Mouse (Mus musculus) adrenal gland, adult 2 months (tissue): Measurements from ENCODE around the gene Rapsn. TPM values are rescaled to one million over a fixed set of nuclear protein-coding genes. Genes with fewer than 3 reads are reported as not detected.
A peak's percentile ranks its signal among the peaks of the same experiment; 100 is the strongest.

Source experiments
- DNase-seq: peaks from one replicate; pipeline ENCODE4 v3.0.0; 2021
- polyA plus RNA-seq: library from polyadenylated mRNA; depleted of rRNA; stranded (reverse); fragments of >200 nt; gene quantifications from 2 replicates; pipeline ENCODE4 v1.2.3, GENCODE M21; 2012
- total RNA-seq, 2 experiments: library from RNA; stranded (reverse); gene quantifications; 2 replicates each; pipeline ENCODE4 v1.2.3; 2021

Rapsn gene
- total and polyA plus RNA-seq, 3 experiments: 0.72 to 3.8 (median 3.1) TPM

- DNase-seq: no peak
These were observed 17.9 kb downstream of the Rapsn start for GRCm38 (mm10) chr2:91053181-91053933.

- DNase-seq: peak; percentile 98
These were observed 18.5 kb downstream of the Rapsn start, which contains the start of gene Psmc3 for GRCm38 (mm10) chr2:91053934-91054382. TSS of gene Psmc3 (plus strand) at chr2:91054009.

GRCm38 (mm10) chr2:91058435-91058834, 23.0 kb downstream of the Rapsn start:
- DNase-seq: no peak

GRCm38 (mm10) chr2:91059376-91059775, 24.0 kb downstream of the Rapsn start:
- DNase-seq: no peak

- DNase-seq: no peak
These were observed 25.3 kb downstream of the Rapsn start for GRCm38 (mm10) chr2:91060544-91061355.

- no peak for DNase-seq
These were observed 26.5 kb downstream of the Rapsn start for GRCm38 (mm10) chr2:91061849-91062481.

GRCm38 (mm10) chr2:91062779-91063606, 27.6 kb downstream of the Rapsn start:
- DNase-seq: no peak

GRCm38 (mm10) chr2:91064211-91064610, 28.8 kb downstream of the Rapsn start:
- no peak for DNase-seq

- DNase-seq: peak; percentile 66
These were observed 30.1 kb downstream of the Rapsn start for GRCm38 (mm10) chr2:91065544-91065943.

GRCm38 (mm10) chr2:91066455-91066854, 31.0 kb downstream of the Rapsn start:
- DNase-seq: no peak

GRCm38 (mm10) chr2:91068162-91068871, 32.9 kb downstream of the Rapsn start:
- no peak for DNase-seq

GRCm38 (mm10) chr2:91068872-91069165, 33.4 kb downstream of the Rapsn start:
- DNase-seq: no peak

GRCm38 (mm10) chr2:91069306-91070000, 34.0 kb downstream of the Rapsn start:
- DNase-seq: no peak

- DNase-seq: peak; percentile 98
These were observed 34.8 kb downstream of the Rapsn start, which contains the start of gene Slc39a13 for GRCm38 (mm10) chr2:91070076-91070800. TSS of gene Slc39a13 (minus strand) at chr2:91070417.

- no peak for DNase-seq
These were observed 35.6 kb downstream of the Rapsn start for GRCm38 (mm10) chr2:91071059-91071458.

- no peak for DNase-seq
These were observed 36.7 kb downstream of the Rapsn start for GRCm38 (mm10) chr2:91072092-91072491.

- DNase-seq: no peak
These were observed 42.5 kb downstream of the Rapsn start for GRCm38 (mm10) chr2:91077957-91078313.

- no peak for DNase-seq
These were observed 43.0 kb downstream of the Rapsn start for GRCm38 (mm10) chr2:91078314-91079025.

GRCm38 (mm10) chr2:91079026-91079384, 43.6 kb downstream of the Rapsn start:
- DNase-seq: no peak
